16 mouse cellular contexts compared by ENCODE assay signal in the genomic region with DNA sequence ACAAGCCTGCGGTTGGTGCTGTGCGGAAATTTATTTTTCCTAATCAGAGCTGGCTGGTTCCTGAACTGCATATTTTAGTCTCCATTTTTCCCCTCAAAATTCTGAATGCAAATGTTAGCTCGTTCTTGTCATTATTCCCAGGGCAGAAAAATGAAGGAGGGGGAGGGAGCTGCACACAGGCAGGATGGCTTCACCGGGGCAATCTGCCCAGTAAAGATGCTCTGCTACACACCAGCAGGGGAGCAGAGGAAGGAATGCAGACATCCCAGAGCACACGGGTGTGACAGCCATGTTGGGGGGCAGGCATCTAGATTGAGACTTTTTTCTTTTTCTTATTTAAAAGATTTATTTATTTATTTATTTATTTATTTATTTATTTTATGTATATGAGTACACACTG. TPM values are rescaled to one million over a fixed set of nuclear protein-coding genes. Genes with fewer than 3 reads are reported as not detected.
DNase-seq lines count a peak whose midpoint lies in the region; ATAC-seq and TF ChIP-seq lines count a peak whose summit lies in the region.
"Had no signal": no experiment of that assay in that cellular context is flagged by ENCODE, and none has a peak within 500 bp of the region (broad histone marks: within the 10 kb centered on the region; RNA-seq: fewer than 3 reads in every experiment).

No protein-coding gene starts in this region.

- 44% methylated on average over 5 of the region's 5 CpGs for WGBS in forebrain, postnatal 0 days
- 88% methylated on average over 5 of the region's 5 CpGs for WGBS in forebrain, embryonic 10.5 days
- 67% methylated on average over 5 of the region's 5 CpGs for WGBS in midbrain, embryonic 14.5 days
- 78% methylated on average over 5 of the region's 5 CpGs for WGBS in midbrain, embryonic 13.5 days

- DNase-seq in forebrain, postnatal 0 days, result peak; percentile 51
- DNase-seq in forebrain, embryonic 10.5 days (ENCODE audit: extremely low spot score, low spot score), result no peak
- peak; percentile 12 for DNase-seq in midbrain, embryonic 14.5 days
- peak; percentile 80 for DNase-seq in brain, adult 2 months (ENCODE audit: low read depth, low spot score)
- peak; percentile 66 for DNase-seq in layer of hippocampus, adult 8-10 months (ENCODE audit: low spot score in 2 of 2)
- DNase-seq in thymus, postnatal 10 days (ENCODE audit: low spot score in 2 of 2), result no peak
- DNase-seq in kidney, adult 8-10 months, result no peak
- DNase-seq: cerebellum, adult 11 months; gastrocnemius, postnatal 36 days; liver; liver, postnatal 0 days had no signal

- H3K27ac ChIP-seq in forebrain, postnatal 0 days (ENCODE audit: low read depth, low read length), result peak overlapping the region; percentile 66
- H3K27ac ChIP-seq in forebrain, embryonic 10.5 days, result no peak overlapping the region
- H3K27ac ChIP-seq in midbrain, embryonic 14.5 days (replicated peaks; ENCODE audit: low read depth, low read length), result no peak overlapping the region
- no peak overlapping the region for H3K27ac ChIP-seq in midbrain, embryonic 13.5 days
- H3K27ac ChIP-seq: embryonic facial prominence, embryonic 12.5 days; hindbrain, embryonic 12.5 days; midbrain, embryonic 12.5 days had no signal

- peaks cover 6% of the 10 kb centered on the region; the same call in 1 of the 2 replicates for H3K4me1 ChIP-seq in forebrain, postnatal 0 days (ENCODE audit: insufficient read depth)
- peaks cover 38% of the 10 kb centered on the region for H3K4me1 ChIP-seq in forebrain, embryonic 10.5 days
- H3K4me1 ChIP-seq in midbrain, embryonic 14.5 days (ENCODE audit: control insufficient read depth, insufficient read depth, low read length), result 0 out of 2 replicates have a peak, but pooled peaks cover 2% of the 10 kb centered on the region
- peaks cover 12% of the 10 kb centered on the region; the same call in 1 of the 2 replicates for H3K4me1 ChIP-seq in midbrain, embryonic 13.5 days (replicated peaks)

- no peaks in the 10 kb centered on the region for H3K9me3 ChIP-seq in forebrain, postnatal 0 days (ENCODE audit: low read length)
- peaks cover 4% of the 10 kb centered on the region; the same call in 1 of the 2 replicates for H3K9me3 ChIP-seq in forebrain, embryonic 10.5 days
- H3K9me3 ChIP-seq in midbrain, embryonic 14.5 days (ENCODE audit: control insufficient read depth, low read length), result no peaks in the 10 kb centered on the region
- H3K9me3 ChIP-seq in midbrain, embryonic 13.5 days, result no peaks in the 10 kb centered on the region
- H3K9me3 ChIP-seq: embryonic facial prominence, embryonic 12.5 days; hindbrain, embryonic 12.5 days; intestine, embryonic 15.5 days; midbrain, embryonic 12.5 days had no signal

- ATAC-seq in forebrain, postnatal 0 days, result peak; percentile 64
- ATAC-seq in midbrain, embryonic 14.5 days (ENCODE audit: low FRiP score, low TSS enrichment), result no peak
- ATAC-seq in midbrain, embryonic 13.5 days, result no peak
- ATAC-seq: intestine, embryonic 15.5 days; liver, postnatal 0 days had no signal

- no peaks in the 10 kb centered on the region for H3K36me3 ChIP-seq in forebrain, postnatal 0 days (ENCODE audit: insufficient read depth)
- H3K36me3 ChIP-seq in forebrain, embryonic 10.5 days (replicated peaks), result 0 out of 2 replicates have a peak, but pooled peaks cover 3% of the 10 kb centered on the region
- H3K36me3 ChIP-seq in midbrain, embryonic 14.5 days (ENCODE audit: control insufficient read depth, insufficient read depth, low read length), result no peaks in the 10 kb centered on the region
- no peaks in the 10 kb centered on the region for H3K36me3 ChIP-seq in midbrain, embryonic 13.5 days
- H3K36me3 ChIP-seq: embryonic facial prominence, embryonic 12.5 days; hindbrain, embryonic 12.5 days; intestine, embryonic 15.5 days; midbrain, embryonic 12.5 days had no signal

- H3K4me2 ChIP-seq in forebrain, postnatal 0 days (ENCODE audit: low read depth), result no peak overlapping the region
- no peak overlapping the region for H3K4me2 ChIP-seq in midbrain, embryonic 14.5 days (ENCODE audit: low read length)
- no peak overlapping the region for H3K4me2 ChIP-seq in midbrain, embryonic 13.5 days (replicated peaks)
- H3K4me2 ChIP-seq: embryonic facial prominence, embryonic 12.5 days; hindbrain, embryonic 12.5 days; intestine, embryonic 15.5 days; midbrain, embryonic 12.5 days had no signal

- peak; percentile 35 for TF ChIP-seq CTCF in forebrain, postnatal 0 days (IDR thresholded peaks at IDR 0.05; ENCODE audit: low read depth)

- no peaks in the 10 kb centered on the region for H3K27me3 ChIP-seq in forebrain, postnatal 0 days (ENCODE audit: insufficient read depth, low read length)
- no peaks in the 10 kb centered on the region for H3K27me3 ChIP-seq in forebrain, embryonic 10.5 days (ENCODE audit: poor library complexity, severe bottlenecking)
- H3K27me3 ChIP-seq in midbrain, embryonic 14.5 days (ENCODE audit: control insufficient read depth, insufficient read depth, low read length), result no peaks in the 10 kb centered on the region
- no peaks in the 10 kb centered on the region for H3K27me3 ChIP-seq in midbrain, embryonic 13.5 days
- H3K27me3 ChIP-seq: embryonic facial prominence, embryonic 12.5 days; hindbrain, embryonic 12.5 days; intestine, embryonic 15.5 days; midbrain, embryonic 12.5 days had no signal

- no peak overlapping the region for H3K9ac ChIP-seq in forebrain, postnatal 0 days
- H3K9ac ChIP-seq in midbrain, embryonic 14.5 days (replicated peaks; ENCODE audit: low read length), result no peak overlapping the region
- H3K9ac ChIP-seq in midbrain, embryonic 13.5 days (replicated peaks), result no peak overlapping the region
- H3K9ac ChIP-seq: embryonic facial prominence, embryonic 12.5 days; hindbrain, embryonic 12.5 days; intestine, embryonic 15.5 days; liver, postnatal 0 days; midbrain, embryonic 12.5 days had no signal

- H3K4me3 ChIP-seq in forebrain, postnatal 0 days (ENCODE audit: low read depth, low read length), result no peak overlapping the region
- H3K4me3 ChIP-seq in forebrain, embryonic 10.5 days, result no peak overlapping the region
- no peak overlapping the region for H3K4me3 ChIP-seq in midbrain, embryonic 14.5 days (replicated peaks; ENCODE audit: low read depth, low read length)
- H3K4me3 ChIP-seq in midbrain, embryonic 13.5 days (replicated peaks), result no peak overlapping the region
- H3K4me3 ChIP-seq: embryonic facial prominence, embryonic 12.5 days; hindbrain, embryonic 12.5 days; intestine, embryonic 15.5 days; midbrain, embryonic 12.5 days had no signal

RNA-seq across cellular contexts. Expression of gene Ksr1, which starts 9.0 kb away (rescaled TPM):
- 30.0 and 33.2 TPM in 2 replicates for total RNA-seq in forebrain, postnatal 0 days (2014; rRNA removed)
- polyA plus RNA-seq in forebrain, postnatal 0 days (2015; fragmentation: Nextera tagmentation; extraction: Ambion mirVana), result 2.0 and 2.7 TPM in 2 replicates
- polyA plus RNA-seq in forebrain, embryonic 10.5 days (2016; fragmentation: Nextera tagmentation; extraction: Ambion mirVana), result 1.9 and 2.8 TPM in 2 replicates
- 5.2 and 5.8 TPM in 2 replicates for polyA plus RNA-seq in midbrain, embryonic 14.5 days (2014; fragmentation: Nextera tagmentation; extraction: Ambion mirVana)
- 2.3 and 3.7 TPM in 2 replicates for polyA plus RNA-seq in midbrain, embryonic 13.5 days (2015; fragmentation: Nextera tagmentation; extraction: Ambion mirVana)
- total RNA-seq in layer of hippocampus, adult 8-10 months (2022), result 100 to 1,000 TPM; 138 to 198 (median 174) TPM

Comparison
In these comparisons a context has a peak if more than half of its experiments do, and no peak if none do; other contexts are left out.
1. DNase-seq: peak in forebrain, postnatal 0 days (single experiment), midbrain, embryonic 14.5 days (single experiment), brain, adult 2 months (single experiment) and layer of hippocampus, adult 8-10 months (2 of 2); none in forebrain, embryonic 10.5 days (single experiment), thymus, postnatal 10 days (0 of 2) and kidney, adult 8-10 months (0 of 2).